Mouse (Mus musculus): Measurements from ENCODE around the gene Calm3. TPM values are rescaled to one million over a fixed set of nuclear protein-coding genes. Genes with fewer than 3 reads are reported as not detected.

The Calm3 gene
- polyA plus RNA-seq, 1 experiment from 2014 or later: 127 TPM

DNA sequence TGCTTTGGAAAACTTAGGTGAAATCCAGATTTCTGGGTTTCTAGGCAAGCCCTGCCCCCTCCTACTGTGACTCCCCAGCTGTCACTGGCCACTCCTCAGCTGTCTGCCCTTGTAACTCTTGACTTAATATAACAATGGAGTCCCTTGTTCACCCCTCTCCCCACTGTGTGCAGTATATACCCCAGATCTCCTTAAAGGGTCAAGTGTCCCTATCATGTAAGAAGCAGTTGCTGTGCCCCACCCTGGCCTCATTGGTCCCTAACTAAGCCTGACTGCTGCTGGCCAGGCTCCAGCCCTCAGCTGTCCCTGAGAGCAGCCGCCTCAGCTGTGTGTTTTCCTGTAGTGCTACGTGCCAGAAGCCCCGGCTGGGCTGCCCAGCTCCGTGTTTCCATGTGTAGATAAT lies 24.0 kb upstream of the Calm3 start:
- peak; percentile 42 for DNase-seq (ENCODE audit: low spot score)
- Histone ChIP-seq H3K9me3 (replicated peaks) (no peaks in the 10 kb centered on the region), H3K4me3 (peak overlapping the region; percentile 49; the same call in 1 of the 2 replicates), H3K4me1 (peaks cover 57% of the 10 kb centered on the region), H3K36me3 (no peaks in the 10 kb centered on the region), H3K27ac (no peak overlapping the region; the same call in 1 of the 2 replicates), H3K27me3 (ENCODE audit: low read depth, poor library complexity, severe bottlenecking) (peaks cover 56% of the 10 kb centered on the region)
- 22% methylated on average over 4 of the region's 4 CpGs for WGBS

DNA sequence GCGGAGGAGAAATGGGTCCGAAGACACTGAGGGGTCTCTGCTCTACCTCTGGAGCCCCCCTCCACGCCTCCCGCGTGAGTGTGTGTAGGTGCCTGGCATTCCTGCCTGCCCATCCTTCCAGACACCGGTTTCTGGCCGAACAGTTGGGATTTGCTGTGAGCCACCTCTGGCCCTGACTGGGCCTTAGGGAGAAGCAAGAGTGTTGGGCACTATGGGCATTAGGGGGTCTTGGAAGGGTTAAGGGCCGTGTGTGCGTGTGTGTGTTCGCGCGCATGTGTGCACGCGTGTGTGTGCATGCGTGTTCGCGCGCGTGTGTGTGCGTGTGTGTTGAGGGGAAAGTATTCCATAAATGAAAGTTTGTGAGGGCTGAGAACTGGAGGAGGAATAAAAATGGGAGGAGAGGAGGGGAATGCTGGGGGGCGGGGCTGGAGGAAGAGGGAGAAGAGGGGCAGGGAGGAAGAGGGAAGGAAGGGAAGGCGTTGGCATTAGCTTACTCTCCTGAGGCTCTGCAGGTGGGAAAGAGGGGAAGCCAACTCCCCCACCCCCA lies 23.5 kb upstream of the Calm3 start:
- Histone ChIP-seq H3K27ac (peak overlapping the region; percentile 43; the same call in 1 of the 2 replicates), H3K4me1 (peaks cover 57% of the 10 kb centered on the region), H3K36me3 (no peaks in the 10 kb centered on the region), H3K4me3 (peak overlapping the region; percentile 49), H3K9me3 (replicated peaks) (no peaks in the 10 kb centered on the region), H3K27me3 (ENCODE audit: low read depth, poor library complexity, severe bottlenecking) (peaks cover 56% of the 10 kb centered on the region)
- 15% methylated on average over 22 of the region's 22 CpGs for WGBS
- no peak for DNase-seq (ENCODE audit: low spot score)

DNA sequence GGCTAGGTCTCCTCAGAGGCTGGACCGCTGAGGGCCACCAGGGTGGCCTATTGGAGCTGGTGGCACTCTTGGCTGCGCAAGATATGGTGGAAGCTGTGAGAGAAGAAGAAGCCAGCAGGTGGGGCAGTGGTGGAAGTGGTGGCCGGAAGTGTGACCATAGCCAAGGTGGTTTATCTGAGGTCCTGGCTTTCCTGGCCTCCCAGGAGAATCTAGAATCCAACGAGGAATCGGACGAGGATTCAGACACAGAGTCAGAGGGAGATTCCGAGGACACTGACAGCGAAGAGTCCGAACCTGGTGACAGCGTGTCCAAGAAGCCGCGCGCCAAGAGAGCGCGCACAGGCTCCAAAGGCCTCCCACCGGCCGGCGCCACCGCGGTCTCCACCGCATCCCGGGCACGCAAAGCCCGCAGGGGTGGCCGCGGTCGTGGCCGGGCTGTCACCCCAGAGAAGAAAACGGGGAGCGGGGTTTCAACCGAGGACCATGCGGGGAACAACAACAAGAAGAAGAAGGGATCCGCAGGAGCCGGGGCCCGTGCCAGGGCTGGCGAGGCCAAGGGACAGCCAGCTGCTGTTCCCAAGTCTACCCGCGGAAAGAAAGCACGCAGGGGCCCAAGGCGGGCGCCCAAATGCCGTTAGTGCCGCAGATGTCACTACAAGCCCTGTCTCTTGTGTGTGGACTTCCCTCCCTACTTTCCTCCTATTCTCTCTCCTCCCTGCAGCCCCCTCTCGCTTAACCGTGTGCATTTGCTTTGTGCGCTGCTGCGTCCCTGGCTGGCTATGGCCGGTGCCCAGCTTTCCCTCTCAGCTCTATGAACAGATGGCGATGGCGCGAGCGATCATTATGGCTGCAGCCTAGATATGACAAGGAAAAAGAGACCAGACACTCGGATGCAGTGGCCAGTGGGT lies 22.8 kb upstream of the Calm3 start:
- WGBS: 3% methylated on average over 53 of the region's 53 CpGs
- Histone ChIP-seq H3K9me3 (replicated peaks) (no peaks in the 10 kb centered on the region), H3K27ac (peak overlapping the region; percentile 43), H3K36me3 (no peaks in the 10 kb centered on the region), H3K4me3 (peak overlapping the region; percentile 49), H3K4me1 (peaks cover 57% of the 10 kb centered on the region), H3K27me3 (ENCODE audit: low read depth, poor library complexity, severe bottlenecking) (peaks cover 56% of the 10 kb centered on the region)
- peak; percentile 56 for DNase-seq (ENCODE audit: low spot score)

GRCm38 (mm10) chr7:16945419-16945818 lies 21.5 kb upstream of the Calm3 start:
- H3K4me1 ChIP-seq: peaks cover 56% of the 10 kb centered on the region
- DNase-seq (ENCODE audit: low spot score): no peak

DNA sequence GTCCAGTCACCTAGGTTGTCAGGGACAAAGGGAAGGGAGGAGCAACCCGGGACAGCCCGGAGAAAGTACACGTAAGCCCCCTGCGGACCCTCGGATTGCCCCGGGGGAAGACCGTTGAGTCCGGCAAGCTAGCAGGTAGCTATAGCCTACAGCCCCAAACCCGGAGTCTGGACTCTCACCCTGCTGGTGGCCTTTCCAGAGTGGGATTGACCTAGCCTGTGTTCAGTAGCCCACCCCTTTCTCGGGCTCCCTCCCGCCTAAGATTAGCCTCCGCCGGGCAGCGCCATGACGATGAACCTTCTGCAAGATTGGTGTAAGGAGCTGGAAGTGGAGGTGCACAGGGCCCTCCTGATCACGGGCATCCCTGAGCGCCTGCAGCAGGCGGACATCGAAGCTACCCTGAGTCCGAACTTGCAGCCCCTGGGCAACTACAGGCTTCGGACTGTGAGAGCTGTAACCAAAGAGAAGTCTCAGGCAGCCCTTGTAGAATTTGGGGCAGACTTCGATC lies 20.9 kb upstream of the Calm3 start:
- WGBS: under 1% methylated on average over 22 of the region's 22 CpGs
- peaks cover 54% of the 10 kb centered on the region for H3K27me3 ChIP-seq (ENCODE audit: low read depth, poor library complexity, severe bottlenecking)
- peak overlapping the region; percentile 72 for H3K4me3 ChIP-seq
- peak overlapping the region; percentile 86 for H3K27ac ChIP-seq
- H3K9me3 ChIP-seq (replicated peaks): no peaks in the 10 kb centered on the region
- no peak for DNase-seq (ENCODE audit: low spot score)
- peaks cover 53% of the 10 kb centered on the region for H3K4me1 ChIP-seq
- no peaks in the 10 kb centered on the region for H3K36me3 ChIP-seq

More at GRCm38 (mm10) chr7:16945419-16945818, 21.5 kb upstream of the Calm3 start:
- Histone ChIP-seq H3K27me3 (ENCODE audit: low read depth, poor library complexity, severe bottlenecking) (peaks cover 56% of the 10 kb centered on the region), H3K4me3 (peak overlapping the region; percentile 72), H3K27ac (peak overlapping the region; percentile 86), H3K9me3 (replicated peaks) (no peaks in the 10 kb centered on the region), H3K36me3 (no peaks in the 10 kb centered on the region)
- 10% methylated on average over 17 of the region's 17 CpGs for WGBS

GRCm38 (mm10) chr7:16944061-16944807 lies 20.3 kb upstream of the Calm3 start, which contains the start of gene Pnmal2:
TSS of gene Pnmal2 (plus strand) at chr7:16944682.
- no peaks in the 10 kb centered on the region for H3K9me3 ChIP-seq (replicated peaks)
- peak within 1 kb of the TSS; percentile 72 for H3K4me3 ChIP-seq
- peaks cover 49% of the 10 kb centered on the region for H3K4me1 ChIP-seq
- peaks cover 47% of the 10 kb centered on the region for H3K27me3 ChIP-seq (ENCODE audit: low read depth, poor library complexity, severe bottlenecking)
- peak; percentile 94 for DNase-seq (ENCODE audit: low spot score)
- peak within 1 kb of the TSS; percentile 86 for H3K27ac ChIP-seq
- 16% methylated on average over 36 of the region's 36 CpGs for WGBS
- H3K36me3 ChIP-seq: no peaks in the 10 kb centered on the region

GRCm38 (mm10) chr7:16942861-16943260 lies 18.9 kb upstream of the Calm3 start:
- Histone ChIP-seq H3K9me3 (replicated peaks) (no peaks in the 10 kb centered on the region), H3K4me3 (no peak overlapping the region), H3K27me3 (ENCODE audit: low read depth, poor library complexity, severe bottlenecking) (peaks cover 33% of the 10 kb centered on the region), H3K36me3 (no peaks in the 10 kb centered on the region), H3K27ac (no peak overlapping the region), H3K4me1 (peaks cover 46% of the 10 kb centered on the region)
- WGBS: 72% methylated on average over 4 of the region's 4 CpGs
- no peak for DNase-seq (ENCODE audit: low spot score)

DNA sequence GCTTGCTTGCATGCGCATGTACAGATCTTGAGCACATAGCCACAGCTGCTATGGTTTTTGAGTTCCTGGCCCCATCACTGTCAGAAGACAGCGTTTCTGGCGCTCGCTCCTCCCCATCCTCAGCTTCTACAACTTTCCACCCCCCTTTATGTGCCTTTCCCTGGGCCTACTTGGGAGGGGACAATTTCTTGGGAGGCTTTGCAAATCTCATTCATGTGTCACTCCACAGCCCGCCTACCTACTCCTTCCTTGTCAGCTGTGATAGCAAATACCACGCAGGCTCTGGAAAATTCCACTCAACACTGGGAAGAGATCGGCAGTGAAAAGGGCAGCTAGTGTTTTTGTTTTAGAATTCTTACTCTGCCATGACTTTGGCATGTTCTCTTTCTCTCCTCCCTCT lies 16.4 kb upstream of the Calm3 start:
- H3K9me3 ChIP-seq (replicated peaks): no peaks in the 10 kb centered on the region

GRCm38 (mm10) chr7:16938117-16938791 lies 14.3 kb upstream of the Calm3 start:
- H3K9me3 ChIP-seq (replicated peaks): no peaks in the 10 kb centered on the region
- 77% methylated on average over 17 of the region's 17 CpGs for WGBS
- no peak overlapping the region for H3K27ac ChIP-seq

More for the DNA sequence above, 16.4 kb upstream of the Calm3 start:
- WGBS: 68% methylated on average over 7 of the region's 7 CpGs
- Histone ChIP-seq H3K27me3 (ENCODE audit: low read depth, poor library complexity, severe bottlenecking) (peaks cover 8% of the 10 kb centered on the region), H3K36me3 (no peaks in the 10 kb centered on the region), H3K27ac (no peak overlapping the region), H3K4me3 (no peak overlapping the region), H3K4me1 (peaks cover 21% of the 10 kb centered on the region)
- no peak for DNase-seq (ENCODE audit: low spot score)

GRCm38 (mm10) chr7:16937312-16937711 lies 13.4 kb upstream of the Calm3 start:
- Histone ChIP-seq H3K4me3 (no peak overlapping the region), H3K27ac (no peak overlapping the region), H3K36me3 (no peaks in the 10 kb centered on the region), H3K27me3 (ENCODE audit: low read depth, poor library complexity, severe bottlenecking) (no peaks in the 10 kb centered on the region), H3K4me1 (0 out of 2 replicates have a peak, but pooled peaks cover 3% of the 10 kb centered on the region), H3K9me3 (replicated peaks) (no peaks in the 10 kb centered on the region)
- no peak for DNase-seq (ENCODE audit: low spot score)
- WGBS: 40% methylated on average over 4 of the region's 4 CpGs

More at GRCm38 (mm10) chr7:16938117-16938791, 14.3 kb upstream of the Calm3 start:
- H3K27me3 ChIP-seq (ENCODE audit: low read depth, poor library complexity, severe bottlenecking): no peaks in the 10 kb centered on the region
- H3K36me3 ChIP-seq: no peaks in the 10 kb centered on the region
- 0 out of 2 replicates have a peak, but pooled peaks cover 3% of the 10 kb centered on the region for H3K4me1 ChIP-seq
- no peak overlapping the region for H3K4me3 ChIP-seq
- DNase-seq (ENCODE audit: low spot score): no peak

GRCm38 (mm10) chr7:16932704-16933577 lies 9.0 kb upstream of the Calm3 start:
- no peak overlapping the region for H3K4me3 ChIP-seq
- H3K27ac ChIP-seq: no peak overlapping the region
- DNase-seq (ENCODE audit: low spot score): no peak
- no peaks in the 10 kb centered on the region for H3K9me3 ChIP-seq (replicated peaks)
- no peaks in the 10 kb centered on the region for H3K36me3 ChIP-seq
- no peaks in the 10 kb centered on the region for H3K27me3 ChIP-seq (ENCODE audit: low read depth, poor library complexity, severe bottlenecking)
- 48% methylated on average over 14 of the region's 14 CpGs for WGBS
- H3K4me1 ChIP-seq: no peaks in the 10 kb centered on the region

Measured in limb, embryonic 10.5 days (tissue).